Mouse (Mus musculus) heart, postnatal 0 days (tissue): ENCODE measurements around the gene Exoc3l2.

Source experiments
- CTCF ChIP-seq: IDR thresholded peaks from 2 replicates; pipeline ENCODE4 v1.5.1; 2016; ENCODE audit warnings: antibody characterized with exemption, control low read depth, low read depth
- EP300 ChIP-seq: IDR thresholded peaks from 2 replicates; pipeline ENCODE4 v1.6.1; 2016; ENCODE audit warnings: antibody characterized with exemption, low read depth

- TF ChIP-seq CTCF (no peak), EP300 (no peak)
These were observed 2.6 kb upstream of the Exoc3l2 start for GRCm38 (mm10) chr7:19460500-19460899.
